Mouse (Mus musculus): ENCODE measurements around the gene Abcb10.
"Not testable (repeated sequence)": the region's sequence is repeated elsewhere in the genome, so short reads cannot be mapped to it uniquely, and the experiment has no call there.

Gene Abcb10

GRCm38 (mm10) chr8:123981674-123982073, 1.2 kb downstream of the Abcb10 start:
- no peak for DNase-seq (ENCODE audit: extremely low spot score, low spot score)

- DNase-seq (ENCODE audit: extremely low spot score, low spot score): no peak
Measured at GRCm38 (mm10) chr8:123980239-123980638, 2.7 kb downstream of the Abcb10 start.

GRCm38 (mm10) chr8:123978926-123979325, 4.0 kb downstream of the Abcb10 start:
- no peak for DNase-seq (ENCODE audit: extremely low spot score, low spot score)

GRCm38 (mm10) chr8:123978166-123978838, 4.6 kb downstream of the Abcb10 start:
- DNase-seq (ENCODE audit: extremely low spot score, low spot score): no peak

- DNase-seq (ENCODE audit: extremely low spot score, low spot score): no peak
Measured at GRCm38 (mm10) chr8:123977499-123977898, 5.4 kb downstream of the Abcb10 start.

GRCm38 (mm10) chr8:123973495-123973894, 9.4 kb downstream of the Abcb10 start:
- no peak for DNase-seq (ENCODE audit: extremely low spot score, low spot score)

GRCm38 (mm10) chr8:123966896-123967295, 16.0 kb downstream of the Abcb10 start:
- DNase-seq (ENCODE audit: extremely low spot score, low spot score): no peak

- DNase-seq (ENCODE audit: extremely low spot score, low spot score): no peak
Measured at GRCm38 (mm10) chr8:123961371-123961770, 21.6 kb downstream of the Abcb10 start.

GRCm38 (mm10) chr8:123960556-123960955, 22.4 kb downstream of the Abcb10 start:
- DNase-seq (ENCODE audit: extremely low spot score, low spot score): not testable (repeated sequence)

- no peak for DNase-seq (ENCODE audit: extremely low spot score, low spot score)
Measured at GRCm38 (mm10) chr8:123960056-123960455, 22.9 kb downstream of the Abcb10 start.

- no peak for DNase-seq (ENCODE audit: extremely low spot score, low spot score)
Measured at GRCm38 (mm10) chr8:123959473-123959872, 23.4 kb downstream of the Abcb10 start.

GRCm38 (mm10) chr8:123958130-123958529, 24.8 kb downstream of the Abcb10 start:
- DNase-seq (ENCODE audit: extremely low spot score, low spot score): no peak

- DNase-seq (ENCODE audit: extremely low spot score, low spot score): no peak
Measured at GRCm38 (mm10) chr8:123954246-123954645, 28.7 kb downstream of the Abcb10 start.

GRCm38 (mm10) chr8:123953686-123954085, 29.2 kb downstream of the Abcb10 start:
- no peak for DNase-seq (ENCODE audit: extremely low spot score, low spot score)

GRCm38 (mm10) chr8:123950077-123950802, 32.7 kb downstream of the Abcb10 start:
- peak; percentile 53 for DNase-seq (ENCODE audit: extremely low spot score, low spot score)

GRCm38 (mm10) chr8:123949686-123949986, 33.3 kb downstream of the Abcb10 start:
- no peak for DNase-seq (ENCODE audit: extremely low spot score, low spot score)

GRCm38 (mm10) chr8:123948942-123949685, 33.8 kb downstream of the Abcb10 start, which contains the start of gene Nup133:
Gene Nup133 (minus strand): TSS chr8:123949265.
- peak; percentile 100 for DNase-seq (ENCODE audit: extremely low spot score, low spot score)

- DNase-seq (ENCODE audit: extremely low spot score, low spot score): no peak
Measured at GRCm38 (mm10) chr8:123929026-123929425, 53.9 kb downstream of the Abcb10 start.

- DNase-seq (ENCODE audit: extremely low spot score, low spot score): no peak
Measured at GRCm38 (mm10) chr8:123925671-123926070, 57.3 kb downstream of the Abcb10 start.

- DNase-seq (ENCODE audit: extremely low spot score, low spot score): peak; percentile 72
Measured at GRCm38 (mm10) chr8:123924719-123925118, 58.2 kb downstream of the Abcb10 start.

GRCm38 (mm10) chr8:123914635-123915034, 68.3 kb downstream of the Abcb10 start:
- DNase-seq (ENCODE audit: extremely low spot score, low spot score): no peak

- DNase-seq (ENCODE audit: extremely low spot score, low spot score): no peak
Measured at GRCm38 (mm10) chr8:123912265-123912664, 70.7 kb downstream of the Abcb10 start.
